Mouse (Mus musculus) c-Kit-positive CD71-positive TER-119-negative erythroid progenitor cells, embryonic 14.5 days (primary cell): ENCODE data around the gene Sntb2.
"Not testable (repeated sequence)": the region's sequence is repeated elsewhere in the genome, so short reads cannot be mapped to it uniquely, and the experiment has no call there.

Experiments
- DNase-seq: peaks from one replicate; pipeline ENCODE4 v3.0.0-alpha.2; 2013; ENCODE audit warnings: low read depth

Sntb2 gene

DNA sequence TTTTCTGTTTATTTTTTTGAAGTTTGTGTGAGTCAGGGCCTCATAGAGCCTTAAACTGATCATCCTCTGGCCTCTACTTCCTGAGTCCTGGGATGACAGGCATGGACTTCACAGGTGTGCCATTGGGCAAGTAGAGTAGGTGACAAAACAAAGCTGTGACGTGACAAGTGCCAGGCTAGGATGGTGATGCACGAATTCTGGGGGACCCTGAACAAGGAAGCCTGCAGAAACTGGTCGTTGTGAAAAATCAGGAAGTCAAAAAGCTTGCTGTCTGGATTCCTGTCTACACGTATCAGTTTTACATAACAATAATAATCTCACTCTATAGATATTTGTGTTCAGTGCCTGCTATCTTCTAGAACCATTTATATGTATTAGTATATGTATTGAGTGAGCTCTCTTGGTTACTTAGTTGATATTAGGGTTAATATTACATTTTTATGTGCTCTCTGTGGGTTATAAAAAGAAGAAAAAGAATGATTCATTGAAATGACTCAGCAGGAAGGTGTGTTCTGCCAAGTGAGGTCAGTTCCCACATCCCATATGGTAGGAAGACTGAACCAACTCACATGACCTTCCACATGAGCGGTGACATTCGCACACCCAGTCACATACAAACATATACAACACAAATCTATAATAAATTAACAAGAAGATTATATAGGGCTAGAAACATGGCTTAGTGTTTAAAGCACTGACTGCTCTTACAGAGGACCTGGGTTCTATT is 37.2 kb downstream of the Sntb2 start:
- DNase-seq: no peak

DNA sequence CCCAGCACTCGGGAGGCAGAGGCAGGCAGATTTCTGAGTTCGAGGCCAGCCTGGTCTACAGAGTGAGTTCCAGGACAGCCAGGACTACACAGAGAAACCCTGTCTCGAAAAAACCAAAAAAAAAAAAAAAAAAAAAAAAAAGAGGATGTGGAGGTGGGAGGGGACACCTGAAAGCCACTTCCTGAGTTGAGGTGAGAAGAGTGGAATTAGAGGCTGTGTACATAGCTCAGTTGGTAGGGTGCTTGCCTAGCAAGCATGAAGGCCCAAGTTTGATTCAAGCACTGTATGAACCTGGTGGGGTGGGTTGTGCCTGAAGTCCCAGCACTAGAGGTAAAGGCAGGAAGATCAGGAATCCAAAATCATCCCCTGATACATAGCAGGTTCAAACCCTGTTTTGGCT is 38.0 kb downstream of the Sntb2 start:
- not testable (repeated sequence) for DNase-seq

DNA sequence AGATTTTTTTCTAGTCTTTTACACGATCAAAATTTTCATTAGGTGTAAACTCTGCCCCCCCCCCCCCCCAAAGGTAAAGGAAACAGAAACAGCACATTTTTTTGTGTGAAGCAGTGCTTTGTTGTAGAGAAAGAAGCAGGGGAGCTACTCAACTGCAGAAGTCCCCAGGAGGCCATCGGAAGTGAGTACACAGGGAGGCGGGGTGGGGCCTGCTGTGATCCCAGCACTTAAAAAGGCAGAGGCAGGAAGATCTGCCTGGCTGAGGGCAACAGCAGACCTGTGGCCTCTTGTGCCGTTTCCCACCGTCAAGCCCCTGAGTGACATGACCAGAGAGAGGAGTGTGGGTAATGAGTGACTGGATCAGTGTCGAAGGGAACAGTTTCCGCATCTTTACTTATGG is 39.2 kb downstream of the Sntb2 start:
- DNase-seq: no peak

DNA sequence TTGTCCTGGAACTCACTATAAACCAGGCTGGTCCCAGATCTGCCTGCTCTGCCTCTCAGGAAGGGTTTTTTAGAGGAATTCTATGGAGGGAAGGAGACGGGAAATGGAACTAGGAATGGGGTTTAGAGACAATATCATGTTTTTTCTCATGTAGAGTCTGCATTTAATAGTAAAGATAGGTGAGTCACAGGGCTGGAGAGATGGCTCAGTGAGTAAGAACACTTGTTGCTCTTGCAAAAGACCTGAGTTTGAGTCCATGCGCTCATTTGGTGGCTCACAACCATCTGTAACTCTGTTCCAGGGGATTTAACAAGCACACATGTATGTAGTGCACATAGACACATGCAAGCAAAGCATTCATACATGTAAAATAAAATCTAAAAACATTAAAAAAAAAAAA is 40.2 kb downstream of the Sntb2 start:
- DNase-seq: no peak

DNA sequence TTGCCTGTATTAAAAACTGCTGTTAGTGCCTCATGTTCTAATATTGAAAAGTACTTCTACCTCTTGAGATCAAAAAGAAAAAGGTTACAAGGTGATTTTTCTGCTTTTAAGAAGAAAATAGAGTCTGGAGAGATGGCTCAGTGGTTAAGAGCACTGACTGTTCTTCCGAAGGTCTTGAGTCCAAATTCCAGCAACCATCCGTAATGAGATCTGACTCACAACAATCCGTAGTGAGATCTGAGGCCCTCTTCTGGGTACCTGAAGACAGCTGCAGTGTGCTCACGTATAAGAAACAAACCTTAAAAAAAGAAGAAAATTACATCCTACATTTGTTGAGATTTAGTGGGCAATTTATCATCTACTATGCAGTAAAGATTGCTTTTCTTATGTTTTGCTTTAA is 40.9 kb downstream of the Sntb2 start:
- DNase-seq: no peak

DNA sequence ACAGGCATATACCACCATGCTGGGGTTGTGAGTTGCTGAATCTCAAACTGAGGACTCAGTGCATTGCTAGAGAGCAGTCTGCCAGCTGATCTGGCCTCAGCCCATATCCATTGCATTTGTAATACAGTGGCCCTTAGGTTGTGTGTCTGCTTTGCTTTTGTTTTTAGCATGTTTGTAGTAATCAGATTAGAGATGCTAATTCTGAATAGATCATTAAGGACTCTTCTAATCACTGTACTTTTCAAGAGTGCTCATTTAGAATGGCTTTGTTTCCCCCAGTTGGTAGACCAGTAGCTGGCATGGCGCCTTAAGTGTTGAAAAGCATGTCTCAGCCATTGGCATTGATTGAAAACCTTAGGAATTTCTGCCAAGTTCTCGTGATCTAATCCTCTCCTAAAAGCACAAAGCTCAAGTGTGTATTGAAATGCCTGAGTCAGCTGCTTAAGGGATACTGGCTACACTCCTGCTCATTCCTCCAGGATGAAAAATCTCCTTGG is 43.3 kb downstream of the Sntb2 start:
- no peak for DNase-seq

DNA sequence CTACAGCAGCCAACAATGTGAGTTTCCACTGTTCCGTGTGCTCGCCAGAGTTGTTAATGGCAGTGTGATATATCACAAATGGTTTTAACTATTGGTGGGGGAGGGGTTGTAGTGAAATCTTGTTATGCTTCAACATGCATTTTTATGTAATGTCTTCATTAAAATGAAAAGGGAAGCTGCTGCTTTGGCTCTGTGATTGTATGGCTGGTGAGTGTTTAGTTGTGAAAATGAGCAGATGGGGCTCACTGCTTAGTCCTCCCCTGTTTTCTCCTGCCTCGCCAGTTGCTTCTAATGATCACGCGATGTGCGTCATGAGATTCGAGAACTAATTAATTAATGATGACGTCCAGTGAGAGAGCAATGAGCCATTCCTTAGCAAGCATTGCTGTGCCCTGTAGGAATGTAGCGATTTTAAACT is 49.9 kb downstream of the Sntb2 start:
- DNase-seq: no peak

DNA sequence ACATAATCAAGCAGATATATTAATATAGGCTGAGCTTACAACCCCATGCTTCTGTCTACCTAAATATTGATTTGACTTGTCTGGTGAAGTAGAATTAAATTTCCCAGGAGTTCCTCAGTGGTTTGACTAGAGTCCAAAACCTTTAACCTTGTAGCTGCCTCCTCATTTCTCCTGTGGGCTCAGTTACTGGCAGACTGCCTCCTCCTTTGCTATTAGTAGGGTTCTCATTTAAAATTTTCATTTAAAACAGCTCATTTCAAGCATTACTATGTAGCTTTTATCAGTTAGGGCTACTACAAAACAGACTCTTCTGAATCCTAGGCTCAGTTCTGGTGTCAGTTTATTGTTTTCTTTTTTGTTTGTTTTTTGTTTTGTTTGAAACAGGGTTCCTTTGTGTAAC is 50.4 kb downstream of the Sntb2 start:
- no peak for DNase-seq

DNA sequence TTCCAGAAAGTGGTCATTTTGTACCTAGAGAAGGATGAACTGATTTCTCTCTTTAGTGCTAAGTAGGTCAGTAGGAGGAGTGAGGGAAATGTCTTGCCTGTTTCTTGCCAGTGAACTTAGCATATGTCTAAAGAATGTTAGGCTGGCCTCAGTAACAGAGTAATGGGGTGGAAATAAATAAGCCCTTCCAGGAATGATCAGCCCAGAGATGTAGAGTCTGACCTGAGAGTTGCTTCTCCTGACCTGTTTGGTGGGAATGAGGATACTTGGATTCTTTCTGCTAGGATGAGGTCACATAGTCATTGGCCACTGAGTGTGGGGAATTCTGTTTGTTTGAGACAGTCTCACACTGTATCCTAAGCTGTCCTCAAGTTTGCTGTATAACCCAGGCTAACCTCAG is 52.0 kb downstream of the Sntb2 start:
- no peak for DNase-seq

DNA sequence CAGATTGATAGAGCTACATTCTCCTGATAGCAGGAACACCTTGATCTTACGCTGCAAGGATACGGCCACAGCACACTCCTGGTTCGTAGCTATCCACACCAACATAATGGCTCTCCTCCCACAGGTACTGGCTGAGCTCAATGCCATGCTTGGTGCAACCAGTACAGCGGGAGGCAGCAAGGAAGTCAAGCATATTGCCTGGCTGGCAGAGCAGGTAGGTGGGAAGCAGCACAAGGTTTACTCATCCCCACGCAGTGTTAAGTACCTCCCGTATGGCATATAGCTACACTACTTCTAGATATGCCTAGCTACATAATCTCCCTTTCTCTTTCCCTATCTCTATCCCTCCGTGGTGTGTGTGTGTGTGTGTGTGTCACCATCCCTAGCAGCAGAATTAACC is 55.8 kb downstream of the Sntb2 start:
- DNase-seq: no peak

DNA sequence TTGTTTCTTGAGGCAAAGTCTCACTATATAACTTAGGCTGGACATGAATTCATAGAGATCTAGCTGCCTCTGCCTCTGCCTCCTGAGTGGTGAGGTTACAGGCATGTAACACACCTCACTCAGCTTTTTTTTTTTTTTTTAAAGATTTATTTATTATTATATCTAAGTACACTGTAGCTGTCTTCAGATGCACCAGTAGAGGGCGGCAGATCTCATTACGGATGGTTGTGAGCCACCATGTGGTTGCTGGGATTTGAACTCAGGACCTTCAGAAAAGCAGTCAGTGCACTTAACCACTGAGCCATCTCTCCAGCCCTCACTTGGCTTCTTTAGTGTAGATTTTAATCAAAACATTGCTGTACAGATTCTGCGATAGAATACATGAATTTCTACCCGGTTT is 60.8 kb downstream of the Sntb2 start:
- DNase-seq: not testable (repeated sequence)

DNA sequence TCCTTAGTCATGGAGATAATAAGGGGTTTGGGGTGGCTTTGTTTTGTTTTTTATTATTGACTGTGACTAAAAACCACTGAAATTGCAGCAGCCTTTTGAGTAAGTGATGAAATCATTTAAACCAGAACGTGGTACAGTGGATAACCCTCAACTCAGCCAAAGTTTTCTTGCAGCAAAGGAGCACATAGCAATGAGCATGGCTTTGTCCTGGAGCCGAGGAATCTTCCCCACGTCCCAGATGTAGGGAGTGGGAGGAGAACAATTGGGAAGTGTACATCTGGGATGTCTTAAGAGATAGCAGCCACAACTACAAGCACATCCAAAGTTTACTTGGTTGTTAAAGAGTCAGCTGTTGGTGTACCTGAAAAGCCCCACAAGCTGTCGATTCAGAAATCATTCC is 61.9 kb downstream of the Sntb2 start:
- no peak for DNase-seq

DNA sequence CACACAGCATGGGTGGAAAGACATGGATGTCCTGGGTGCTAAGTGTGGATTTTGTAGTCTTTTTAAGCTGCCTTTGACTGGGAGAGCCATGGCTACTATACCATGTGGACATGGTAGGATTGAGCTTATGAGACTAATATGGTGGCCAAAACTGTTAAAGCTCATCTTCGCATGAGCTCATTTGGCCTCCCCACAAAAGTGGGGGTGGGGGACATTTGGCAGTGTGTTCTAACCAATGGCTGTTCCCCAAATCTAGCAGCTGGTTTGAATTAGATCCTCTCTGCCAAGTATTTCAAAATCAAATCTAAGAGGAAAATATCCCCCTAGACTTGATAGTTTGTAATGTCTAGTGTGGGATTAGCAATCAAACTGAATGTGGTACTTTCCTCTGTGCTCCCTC is 63.5 kb downstream of the Sntb2 start:
- DNase-seq: no peak

DNA sequence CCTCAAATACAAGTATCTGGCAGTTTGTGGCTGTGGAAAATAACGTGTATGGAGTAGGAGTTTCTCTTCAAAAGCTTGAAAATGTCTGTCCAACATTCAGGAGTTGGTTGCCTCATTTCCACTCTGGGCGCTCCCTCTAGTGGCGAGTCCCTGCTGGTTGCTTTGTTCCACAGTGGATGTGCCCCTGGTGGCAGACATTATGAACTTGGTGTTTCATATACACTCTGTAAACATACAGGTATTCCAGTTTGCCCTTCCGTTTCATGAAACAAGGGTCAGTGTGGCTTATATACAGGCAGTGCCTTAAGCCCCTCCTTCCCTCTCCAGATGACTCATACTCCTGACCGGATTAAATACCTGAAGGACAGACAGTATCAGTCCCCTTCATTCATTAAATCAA is 67.0 kb downstream of the Sntb2 start:
- DNase-seq: peak; percentile 71

DNA sequence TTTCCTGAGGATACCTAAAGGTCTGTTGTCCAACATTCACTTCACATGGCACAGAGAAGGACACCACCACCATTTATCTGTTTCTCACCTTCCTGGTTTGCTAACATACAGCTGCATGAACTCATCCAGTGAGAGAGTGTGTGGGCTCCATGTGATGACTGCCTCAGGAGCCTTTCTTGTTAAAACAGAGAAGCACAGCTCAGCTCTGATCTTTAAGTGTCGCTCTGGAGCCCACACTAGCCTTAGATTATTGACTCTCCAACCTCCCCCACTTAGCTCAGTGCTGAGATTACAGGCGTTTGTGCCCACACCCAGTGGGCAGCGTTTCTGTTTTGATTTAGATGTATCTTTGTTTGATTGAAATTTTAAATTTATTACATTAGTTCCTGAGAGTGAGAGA is 72.2 kb downstream of the Sntb2 start:
- DNase-seq: no peak

DNA sequence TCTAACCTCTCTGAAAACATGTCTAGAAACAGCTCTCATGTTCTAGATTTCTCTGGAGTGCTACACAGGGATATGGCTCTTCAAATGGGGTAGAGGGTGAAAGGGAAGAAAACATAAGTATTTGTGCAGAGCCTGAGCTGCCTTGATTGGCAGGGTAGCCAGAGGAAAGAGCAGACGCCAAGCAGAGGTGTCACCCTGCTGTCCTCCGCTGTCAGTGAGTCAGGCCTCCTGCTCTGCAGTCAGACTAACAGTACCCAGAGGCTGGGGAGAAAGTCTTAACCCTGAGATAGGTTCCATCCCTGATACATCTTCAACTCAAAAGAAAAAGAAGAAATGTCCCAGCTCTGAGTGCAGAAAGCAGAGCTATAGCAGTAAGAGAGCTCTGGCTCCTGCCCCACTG is 77.1 kb downstream of the Sntb2 start:
- DNase-seq: no peak

DNA sequence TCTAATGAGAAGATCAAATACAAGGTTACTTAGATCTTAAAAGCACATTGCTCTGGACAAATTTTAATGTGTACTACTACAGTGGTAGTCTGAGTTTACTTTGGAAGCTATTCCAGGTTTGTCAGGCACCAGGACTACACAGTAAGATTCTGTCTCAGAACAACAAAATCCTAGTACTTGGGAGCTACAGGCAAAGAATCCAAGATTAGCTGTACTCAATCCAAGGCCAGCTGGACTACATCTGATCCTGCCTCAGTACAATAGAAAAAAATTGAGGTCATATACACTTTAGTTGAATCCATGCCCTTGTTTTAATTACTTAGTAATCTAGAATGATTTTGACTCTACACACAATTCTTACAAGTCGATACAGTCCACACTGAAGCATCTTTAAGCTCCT is 79.4 kb downstream of the Sntb2 start:
- DNase-seq: no peak

DNA sequence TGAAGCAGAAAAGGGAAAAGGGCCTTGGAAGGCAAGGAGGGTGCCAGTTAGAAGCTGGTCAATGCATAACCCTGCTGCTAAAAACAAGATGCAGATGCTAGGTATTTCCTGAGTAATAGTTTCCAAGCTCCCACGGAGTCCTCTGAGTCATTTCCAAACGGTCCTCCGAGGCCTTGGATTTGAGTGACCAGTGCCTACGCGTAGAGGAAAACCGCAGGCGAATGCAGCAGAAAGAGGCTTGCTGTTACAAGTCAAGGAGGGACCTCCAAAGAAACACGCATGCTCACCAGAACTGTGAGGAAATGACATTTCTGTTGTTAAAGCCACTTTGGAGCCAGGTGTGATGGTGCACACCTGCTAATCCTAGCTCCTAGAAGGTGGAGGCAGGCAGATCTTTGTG is 87.9 kb downstream of the Sntb2 start:
- no peak for DNase-seq

DNA sequence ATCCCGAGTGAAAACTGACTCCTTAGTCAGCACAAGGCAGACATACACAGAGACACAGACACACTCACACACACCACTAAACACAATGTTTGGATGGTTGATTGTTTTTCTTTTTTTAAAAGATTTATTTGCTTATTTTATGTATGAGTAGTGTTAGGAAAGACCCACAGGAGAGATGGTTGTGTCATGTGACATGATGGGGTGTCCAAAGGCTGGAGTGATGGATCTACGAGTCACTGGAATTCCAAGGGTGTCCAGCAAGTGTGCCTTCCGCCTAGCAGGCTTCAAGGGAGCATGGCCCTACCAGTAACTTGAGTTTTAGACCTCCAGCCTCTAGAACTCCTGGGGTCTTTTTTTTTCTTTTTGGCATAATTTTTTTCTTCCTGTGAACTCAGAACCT is 93.8 kb downstream of the Sntb2 start:
- DNase-seq: no peak

DNA sequence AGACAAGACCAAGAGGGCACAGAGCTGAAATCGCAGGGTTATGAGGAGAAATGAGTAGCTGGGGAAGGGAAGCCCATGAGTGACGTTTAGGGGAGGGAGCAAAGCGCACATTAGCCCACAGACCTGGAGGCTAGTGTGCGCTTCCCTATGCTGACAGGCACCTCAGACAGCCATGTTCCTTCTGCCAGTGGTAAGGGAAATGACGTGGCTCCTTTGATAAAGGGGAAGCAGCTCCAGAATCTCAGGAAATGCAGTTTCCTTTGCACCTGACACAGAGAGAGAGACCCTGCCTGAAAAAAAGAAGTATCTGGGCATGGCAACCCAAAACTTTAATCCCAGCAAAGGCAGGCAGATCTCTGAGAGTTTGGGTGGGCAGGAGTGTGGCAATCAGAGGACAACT is 94.5 kb downstream of the Sntb2 start:
- no peak for DNase-seq

DNA sequence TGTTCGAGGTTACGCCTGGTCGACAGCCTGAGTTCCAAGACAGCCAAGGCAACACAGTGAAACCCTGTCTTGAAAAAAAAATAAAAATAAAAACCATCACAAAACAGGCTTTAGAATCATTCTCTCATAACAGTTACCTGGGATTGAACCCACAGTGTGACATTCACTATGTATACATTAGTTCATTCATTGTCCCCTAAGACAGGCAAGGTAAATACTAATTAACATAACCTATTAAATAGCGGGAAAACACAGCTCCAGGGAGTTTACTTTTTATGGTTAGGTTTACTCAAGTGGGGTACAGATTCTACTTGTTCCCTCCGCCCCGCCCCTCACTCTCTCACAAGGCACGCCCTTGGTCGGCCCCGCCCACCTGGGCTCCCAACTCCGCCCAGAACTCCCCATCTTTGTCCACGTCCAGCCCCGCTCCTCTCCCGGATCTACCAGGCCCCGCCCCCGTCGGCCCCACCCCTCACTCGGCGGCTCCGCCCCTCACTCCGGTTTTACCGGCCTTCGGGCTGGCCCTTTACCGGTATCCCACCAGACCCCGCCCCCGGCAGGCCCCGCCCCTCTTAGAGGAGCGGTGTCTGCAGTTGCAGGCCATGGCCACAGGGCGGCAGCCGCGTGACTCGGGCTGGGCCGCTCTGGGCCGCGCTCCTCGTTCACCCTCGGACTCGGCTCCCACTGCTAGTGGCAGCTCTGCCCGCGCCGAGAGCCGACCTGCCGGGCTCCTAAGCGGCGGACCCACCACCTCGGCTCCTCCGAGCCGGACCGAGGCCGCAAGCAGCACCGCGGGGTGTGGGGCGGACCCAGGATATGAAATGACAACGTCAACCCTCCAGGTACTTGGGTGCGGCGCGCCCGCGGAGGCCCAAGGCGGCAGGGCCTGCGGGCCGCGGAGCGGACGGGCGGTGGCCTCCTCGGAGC is 95.4 kb downstream of the Sntb2 start, which contains the start of gene Vps4a:
Vps4a (plus strand) TSS at position 573 of the 927 bp plus-strand sequence.
- peak; percentile 82 for DNase-seq

DNA sequence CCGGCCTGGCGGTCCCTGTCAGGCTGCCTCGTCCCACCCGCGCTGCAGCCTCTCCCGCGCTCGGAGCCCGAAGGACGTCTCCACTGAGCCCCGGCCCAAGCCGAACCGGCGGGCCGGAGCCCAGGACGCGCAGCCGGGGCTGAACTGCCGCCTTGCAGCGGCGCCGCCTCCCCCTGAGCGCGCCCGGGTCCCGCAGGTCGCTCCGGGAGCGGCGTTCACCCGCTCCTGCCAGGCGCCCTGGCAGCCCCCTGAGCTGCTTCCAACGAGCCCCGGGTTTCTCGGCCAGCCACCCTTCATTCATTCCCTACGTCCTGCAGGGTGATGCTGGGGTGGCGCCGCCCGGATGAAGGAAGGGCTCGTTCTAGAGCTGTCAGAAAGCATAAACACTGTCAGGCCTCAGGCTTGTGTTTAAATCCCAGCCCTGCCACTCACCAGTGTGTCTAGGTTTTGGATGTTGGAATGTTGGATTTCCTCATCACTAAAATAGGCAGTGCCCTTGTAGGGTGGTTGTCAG is 96.1 kb downstream of the Sntb2 start:
- peak; percentile 27 for DNase-seq

DNA sequence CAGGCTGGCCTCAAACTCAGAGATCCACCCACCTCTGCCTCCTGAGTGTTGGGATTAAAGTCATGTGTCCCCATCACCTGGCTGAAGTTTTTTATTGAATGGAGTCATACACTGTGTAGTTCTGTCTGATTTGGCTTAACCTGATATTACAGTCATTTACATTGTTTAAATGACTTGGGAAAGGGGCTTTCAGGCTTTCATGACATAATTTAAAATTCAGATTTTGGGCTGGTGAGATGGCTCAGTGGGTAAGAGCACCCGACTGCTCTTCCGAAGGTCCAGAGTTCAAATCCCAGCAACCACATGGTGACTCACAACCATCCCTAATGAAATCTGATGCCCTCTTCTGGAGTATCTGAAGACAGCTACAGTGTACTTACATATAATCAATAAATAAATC is 98.1 kb downstream of the Sntb2 start:
- not testable (repeated sequence) for DNase-seq
